Mouse (Mus musculus) limb, embryonic 13.5 days (tissue): ENCODE measurements at regions not wholly inside any gene's neighbourhood (a gene's known extent, or its start where the extent isn't known, plus 50 kb on each side); places are given as distances from the start of the nearest gene placed in this dataset.
"Not testable (repeated sequence)": the region's sequence is repeated elsewhere in the genome, so short reads cannot be mapped to it uniquely, and the experiment has no call there.

ENCODE experiments used
- ATAC-seq: fragments of 200-750 bp; cut with Nextera tagmentation; 2 replicates; pipeline ENCODE4 v1.8.0; 2017; ENCODE audit warnings: low read depth, moderate number of reproducible peaks, moderate TSS enrichment; ENCODE audit not compliant: low FRiP score
- H3K27ac ChIP-seq: fragments of 300-500 bp; sonication (generic); 2 replicates; pipeline ENCODE4 v1.5.1; 2015; ENCODE audit warnings: inconsistent platforms, mild to moderate bottlenecking, moderate library complexity
- H3K27me3 ChIP-seq: fragments of 300-500 bp; sonication (generic); 2 replicates; pipeline ENCODE4 v1.6.1; 2015; ENCODE audit warnings: mild to moderate bottlenecking, inconsistent platforms
- H3K36me3 ChIP-seq: fragments of 300-500 bp; sonication (generic); 2 replicates; pipeline ENCODE4 v1.6.1; 2015; ENCODE audit warnings: inconsistent platforms, mild to moderate bottlenecking, moderate library complexity
- H3K4me1 ChIP-seq: fragments of 300-500 bp; sonication (generic); 2 replicates; pipeline ENCODE4 v1.6.1; 2015; ENCODE audit warnings: inconsistent platforms
- H3K4me2 ChIP-seq: fragments of 300-500 bp; sonication (generic); replicated peaks from 2 replicates; pipeline ENCODE4 v1.6.1; 2015; ENCODE audit warnings: inconsistent platforms, mild to moderate bottlenecking, moderate library complexity
- H3K4me3 ChIP-seq: fragments of 300-500 bp; sonication (generic); 2 replicates; pipeline ENCODE4 v1.5.1; 2015; ENCODE audit warnings: moderate library complexity, mild to moderate bottlenecking, inconsistent platforms
- H3K9ac ChIP-seq: fragments of 300-500 bp; sonication (generic); 2 replicates; pipeline ENCODE4 v1.6.1; 2015; ENCODE audit warnings: mild to moderate bottlenecking, inconsistent platforms
- H3K9me3 ChIP-seq: fragments of 300-500 bp; sonication (generic); 2 replicates; pipeline ENCODE4 v1.6.1; 2016; ENCODE audit warnings: inconsistent platforms
- WGBS: fragments of 180-500 bp; shearing (Covaris S2); methylation state at CpG from one replicate; pipeline ENCODE4 v1.1.7; 2015; 5-methylcytosine and 5-hydroxymethylcytosine counted together

DNA sequence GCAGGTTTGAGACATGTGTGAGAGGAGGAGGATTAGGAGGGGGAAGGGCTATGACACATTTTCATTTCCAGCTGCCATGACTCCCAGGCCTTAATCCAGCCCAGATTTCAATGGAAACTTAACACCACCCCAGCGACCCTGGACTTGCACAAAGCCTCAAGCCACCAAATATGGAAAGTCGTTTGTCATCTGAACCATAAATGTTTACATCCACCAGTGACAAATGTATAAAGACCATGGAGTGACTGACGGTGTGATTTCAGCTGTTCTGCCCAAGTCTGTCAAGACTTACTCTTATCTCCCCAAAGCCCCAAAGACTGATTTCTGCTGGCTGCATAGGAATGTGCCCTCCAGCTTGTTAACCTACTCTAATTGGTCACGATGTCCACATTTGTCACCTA is 855.2 kb downstream of the Ttll7 start:
- WGBS = 6% methylated on average over 4 of the region's 4 CpGs
- H3K9me3 ChIP-seq = no peaks in the 10 kb centered on the region
- no peak overlapping the region for H3K4me2 ChIP-seq
- 0 out of 2 replicates have a peak overlapping the region, but pooled peaks have one; percentile 45 for H3K27ac ChIP-seq
- no peak overlapping the region for H3K4me3 ChIP-seq
- no peak overlapping the region for H3K9ac ChIP-seq
- no peaks in the 10 kb centered on the region for H3K27me3 ChIP-seq
- peak; percentile 86 for ATAC-seq
- no peaks in the 10 kb centered on the region for H3K36me3 ChIP-seq
- no peaks in the 10 kb centered on the region for H3K4me1 ChIP-seq

DNA sequence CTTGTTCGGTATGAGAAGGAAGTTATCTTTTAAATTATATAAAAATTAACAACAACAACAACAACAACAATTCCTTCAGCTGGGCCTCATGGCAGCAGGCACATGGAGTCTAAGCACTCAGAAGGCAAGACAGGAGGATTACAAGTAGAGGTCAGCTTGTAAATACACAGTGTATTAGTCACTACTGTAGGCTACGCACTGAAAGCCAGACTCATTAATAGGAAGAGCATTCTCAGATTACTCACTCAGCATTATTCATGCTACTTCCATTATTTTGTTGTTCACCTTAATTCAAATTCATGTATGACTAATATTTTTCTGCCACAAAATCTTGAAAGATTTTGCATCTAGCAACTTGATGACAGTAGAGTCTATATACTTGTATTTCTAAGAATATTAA is 831.6 kb downstream of the Ttll7 start:
- Histone ChIP-seq H3K36me3 (no peaks in the 10 kb centered on the region), H3K4me1 (no peaks in the 10 kb centered on the region), H3K27me3 (no peaks in the 10 kb centered on the region), H3K9me3 (no peaks in the 10 kb centered on the region), H3K4me2 (no peak overlapping the region), H3K27ac (no peak overlapping the region), H3K4me3 (no peak overlapping the region), H3K9ac (no peak overlapping the region)
- 82% methylated on average over 2 of the region's 2 CpGs for WGBS
- ATAC-seq = no peak

DNA sequence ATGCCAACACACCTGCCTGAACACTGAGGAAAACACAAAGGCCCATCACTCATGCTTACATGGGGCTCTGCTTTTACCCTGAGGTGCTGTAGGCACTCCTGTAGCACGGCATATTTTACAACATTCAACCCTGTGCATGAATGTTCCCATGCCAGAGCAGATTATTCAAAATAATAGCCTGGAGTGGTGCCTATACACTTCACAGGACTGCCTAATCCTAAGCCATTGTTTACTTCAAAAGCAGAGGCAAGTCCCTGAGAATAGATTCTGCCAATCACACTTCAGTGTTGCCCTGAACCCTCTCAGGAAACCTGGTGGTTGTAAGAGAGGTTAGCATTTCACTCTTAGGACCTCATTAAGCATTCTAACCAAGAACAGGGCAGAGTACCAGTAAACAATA is 828.1 kb downstream of the Ttll7 start:
- Histone ChIP-seq H3K4me2 (no peak overlapping the region), H3K4me3 (no peak overlapping the region), H3K9me3 (no peaks in the 10 kb centered on the region), H3K4me1 (no peaks in the 10 kb centered on the region), H3K27me3 (no peaks in the 10 kb centered on the region), H3K36me3 (no peaks in the 10 kb centered on the region), H3K27ac (no peak overlapping the region), H3K9ac (no peak overlapping the region)
- WGBS = 69% methylated on average over 1 of the region's 1 CpGs
- no peak for ATAC-seq

DNA sequence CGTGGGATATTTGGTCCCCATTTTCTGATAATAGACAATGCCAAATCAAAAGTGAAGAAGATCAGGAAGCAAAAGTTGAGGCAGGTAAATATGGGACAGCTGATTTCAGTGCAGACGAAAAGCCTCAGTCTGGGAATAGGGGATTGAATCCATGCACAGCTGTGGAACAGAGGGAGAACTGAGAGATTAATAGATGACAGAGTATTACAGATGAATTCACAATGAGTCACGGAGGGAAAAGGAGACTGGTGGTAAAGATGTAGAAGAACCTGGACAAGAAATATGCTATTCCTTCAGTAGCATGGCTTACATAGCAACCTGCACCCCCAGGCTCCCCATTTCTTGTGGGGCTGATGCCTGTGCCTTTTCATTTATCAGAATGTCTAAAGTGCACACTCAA is 810.4 kb downstream of the Ttll7 start:
- 78% methylated on average over 3 of the region's 3 CpGs for WGBS
- Histone ChIP-seq H3K4me2 (no peak overlapping the region), H3K9me3 (no peaks in the 10 kb centered on the region), H3K36me3 (no peaks in the 10 kb centered on the region), H3K27me3 (no peaks in the 10 kb centered on the region), H3K4me3 (no peak overlapping the region), H3K9ac (no peak overlapping the region), H3K4me1 (no peaks in the 10 kb centered on the region), H3K27ac (no peak overlapping the region)
- no peak for ATAC-seq

DNA sequence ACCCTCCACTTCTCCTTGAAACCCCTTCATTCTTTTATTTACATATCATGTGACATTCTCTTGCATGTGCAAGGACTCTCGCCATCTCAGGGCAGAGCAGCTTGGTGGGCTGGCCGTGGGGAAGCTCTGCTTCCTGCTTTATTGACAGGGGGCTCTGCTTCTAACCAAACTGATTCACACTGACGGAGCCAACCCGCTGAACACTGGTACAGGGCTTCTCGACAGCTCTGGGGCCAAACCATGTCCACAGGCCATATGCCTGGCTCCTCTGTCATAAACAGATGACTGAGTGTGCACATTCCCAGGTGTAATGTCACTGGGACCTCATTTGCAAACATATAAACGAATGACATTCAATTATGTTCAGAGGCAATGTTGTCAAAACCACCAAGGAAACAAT is 800.7 kb downstream of the Ttll7 start:
- no peak for ATAC-seq
- no peak overlapping the region for H3K27ac ChIP-seq

DNA sequence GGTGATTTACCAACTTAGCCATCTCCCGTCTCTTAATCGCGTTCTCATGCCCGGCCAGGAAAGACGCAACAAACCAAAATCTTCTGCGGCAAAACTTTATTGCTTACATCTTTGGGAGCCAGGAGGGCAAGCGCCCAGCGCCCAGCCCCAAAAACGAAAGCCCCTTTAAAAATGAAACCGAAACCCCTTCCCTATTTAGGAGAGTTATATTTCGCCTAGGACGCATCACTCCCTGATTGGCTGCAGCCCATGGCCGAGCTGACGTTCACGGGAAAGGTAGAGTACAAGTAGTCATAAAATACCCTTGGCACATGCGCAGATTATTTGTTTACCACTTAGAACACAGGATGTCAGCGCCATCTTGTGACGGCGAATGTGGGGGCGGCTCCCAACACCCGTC is 783.3 kb downstream of the Ttll7 start:
- H3K27me3 ChIP-seq, H3K4me3 ChIP-seq, H3K27ac ChIP-seq, H3K4me2 ChIP-seq, H3K9ac ChIP-seq, H3K36me3 ChIP-seq, ATAC-seq, H3K4me1 ChIP-seq, H3K9me3 ChIP-seq: not testable (repeated sequence)
- 88% methylated on average over 21 of the region's 21 CpGs for WGBS

More for the DNA sequence above, 800.7 kb downstream of the Ttll7 start:
- 0 out of 2 replicates have a peak, but pooled peaks cover 6% of the 10 kb centered on the region for H3K9me3 ChIP-seq
- WGBS = 45% methylated on average over 6 of the region's 6 CpGs
- no peaks in the 10 kb centered on the region for H3K27me3 ChIP-seq
- no peaks in the 10 kb centered on the region for H3K4me1 ChIP-seq
- no peak overlapping the region for H3K9ac ChIP-seq
- H3K4me2 ChIP-seq = no peak overlapping the region
- no peak overlapping the region for H3K4me3 ChIP-seq
- H3K36me3 ChIP-seq = no peaks in the 10 kb centered on the region

DNA sequence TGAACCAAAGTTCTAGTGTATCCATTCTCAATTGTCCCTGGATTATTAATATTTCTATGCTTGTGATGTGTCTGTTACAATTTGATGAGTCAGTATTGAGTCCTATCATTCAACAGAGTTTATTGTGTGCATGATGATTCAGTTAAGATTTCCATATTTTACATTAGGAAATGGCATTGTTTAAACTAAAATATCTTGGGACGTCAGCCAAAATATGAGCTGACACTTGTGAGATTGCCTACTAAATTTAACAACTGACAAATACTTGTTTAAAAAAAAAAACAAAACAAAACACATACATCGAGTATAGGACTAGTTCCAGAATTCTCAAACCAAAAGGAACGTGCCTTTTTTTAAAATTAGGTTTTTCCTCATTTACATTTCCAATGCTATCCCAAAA is 779.0 kb downstream of the Ttll7 start:
- Histone ChIP-seq H3K27ac (no peak overlapping the region), H3K9me3 (no peaks in the 10 kb centered on the region), H3K9ac (no peak overlapping the region), H3K4me2 (no peak overlapping the region), H3K4me1 (no peaks in the 10 kb centered on the region), H3K27me3 (no peaks in the 10 kb centered on the region), H3K36me3 (no peaks in the 10 kb centered on the region), H3K4me3 (no peak overlapping the region)
- ATAC-seq = no peak
- WGBS = 89% methylated on average over 3 of the region's 3 CpGs

DNA sequence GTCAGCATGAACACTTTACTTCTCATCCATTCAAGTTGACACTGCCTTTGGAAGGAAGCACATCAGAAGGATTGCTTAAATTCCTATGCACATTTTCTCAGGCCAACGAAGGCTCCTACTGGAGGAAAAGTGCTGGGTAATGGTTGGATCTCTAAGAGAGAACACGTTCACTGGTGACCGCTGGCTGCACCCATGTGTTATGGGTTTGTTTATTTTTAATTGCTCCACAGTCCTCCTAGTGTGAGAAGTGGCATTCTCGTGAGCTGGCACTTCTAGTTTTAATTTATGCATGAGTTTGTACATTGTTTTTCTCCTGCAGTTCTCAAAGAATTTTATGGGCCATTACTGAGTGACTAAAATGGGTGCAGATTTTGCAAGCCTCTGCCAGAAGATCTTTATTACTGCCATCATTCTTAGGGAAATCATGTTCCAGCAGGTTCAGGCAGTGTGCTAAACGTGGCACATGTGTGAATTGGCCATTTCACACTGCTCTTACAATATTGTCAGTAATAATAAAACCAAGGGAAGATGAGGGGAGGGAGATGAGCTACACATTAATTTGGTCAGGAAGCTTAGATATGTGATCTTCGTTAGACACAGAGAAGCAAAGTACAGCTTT is 731.6 kb downstream of the Ttll7 start:
- no peaks in the 10 kb centered on the region for H3K27me3 ChIP-seq
- no peak overlapping the region for H3K9ac ChIP-seq
- H3K36me3 ChIP-seq = no peaks in the 10 kb centered on the region
- no peak for ATAC-seq
- 29% methylated on average over 6 of the region's 6 CpGs for WGBS
- H3K9me3 ChIP-seq = no peaks in the 10 kb centered on the region
- H3K4me2 ChIP-seq = no peak overlapping the region
- no peak overlapping the region for H3K4me3 ChIP-seq
- H3K4me1 ChIP-seq = no peaks in the 10 kb centered on the region
- H3K27ac ChIP-seq = no peak overlapping the region

DNA sequence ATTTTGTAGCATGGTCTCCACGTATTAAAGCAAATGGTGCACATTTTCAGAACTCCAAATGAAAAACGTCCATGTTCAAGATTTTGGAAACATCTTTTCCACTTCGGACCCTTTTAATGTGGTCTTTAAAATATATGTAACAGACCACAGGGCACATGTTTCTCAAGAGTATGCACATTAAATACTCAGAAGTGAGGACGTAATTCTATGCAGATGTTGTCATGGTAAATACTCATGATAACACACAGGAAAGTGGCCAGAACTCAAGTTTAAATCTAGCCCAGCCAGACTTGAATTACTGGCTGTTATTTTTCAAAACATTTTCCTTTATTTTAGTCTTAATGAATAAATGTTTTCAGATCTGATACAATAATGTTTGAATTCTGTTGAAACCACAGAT is 719.7 kb downstream of the Ttll7 start:
- H3K27me3 ChIP-seq = no peaks in the 10 kb centered on the region
- no peaks in the 10 kb centered on the region for H3K36me3 ChIP-seq
- no peaks in the 10 kb centered on the region for H3K4me1 ChIP-seq
- no peak overlapping the region for H3K4me3 ChIP-seq
- H3K4me2 ChIP-seq = no peak overlapping the region
- no peaks in the 10 kb centered on the region for H3K9me3 ChIP-seq
- no peak overlapping the region for H3K27ac ChIP-seq
- peak; percentile 44; the same call in 1 of the 2 replicates for ATAC-seq
- H3K9ac ChIP-seq = no peak overlapping the region
- WGBS = 28% methylated on average over 4 of the region's 4 CpGs

DNA sequence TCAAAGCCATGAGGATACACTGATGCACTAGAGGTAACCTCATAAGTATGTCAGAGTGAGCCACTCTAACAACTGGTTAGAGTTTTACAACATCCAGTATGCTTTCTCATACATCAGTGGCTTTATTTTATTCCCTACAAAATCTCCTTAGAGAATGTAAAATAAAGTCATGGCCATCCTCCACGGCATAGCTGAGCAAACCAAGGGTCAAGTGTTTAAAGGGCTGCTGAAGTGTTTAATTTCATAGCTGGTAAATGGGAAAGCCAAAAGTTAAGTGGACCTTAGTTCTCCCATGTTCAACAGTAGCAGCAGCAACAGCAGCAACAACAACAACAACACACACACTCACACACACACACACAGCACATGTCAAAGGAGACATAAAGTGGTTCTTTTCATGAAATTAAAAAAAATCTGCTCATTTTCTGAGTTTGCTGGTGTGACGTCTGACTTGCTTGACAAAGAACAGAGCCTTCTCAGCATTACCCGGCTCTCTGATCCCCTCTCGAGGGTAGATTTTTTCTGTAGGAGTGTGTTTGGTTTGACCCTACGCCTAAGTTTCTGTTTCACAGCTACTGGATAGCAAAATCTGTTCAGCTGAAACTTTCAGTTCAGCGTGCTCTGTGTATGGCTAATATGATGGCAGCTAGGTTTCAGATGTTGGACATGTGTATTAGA is 693.3 kb downstream of the Ttll7 start:
- ATAC-seq = no peak; the same call in 1 of the 2 replicates
- no peaks in the 10 kb centered on the region for H3K9me3 ChIP-seq
- H3K27me3 ChIP-seq = no peaks in the 10 kb centered on the region
- no peak overlapping the region for H3K4me3 ChIP-seq
- H3K27ac ChIP-seq = peak overlapping the region; percentile 33; the same call in 1 of the 2 replicates
- no peaks in the 10 kb centered on the region for H3K36me3 ChIP-seq
- H3K4me2 ChIP-seq = 0 out of 2 replicates have a peak overlapping the region, but pooled peaks have one; percentile 7
- WGBS = 33% methylated on average over 6 of the region's 6 CpGs
- H3K9ac ChIP-seq = no peak overlapping the region
- peaks cover 5% of the 10 kb centered on the region; the same call in 1 of the 2 replicates for H3K4me1 ChIP-seq

DNA sequence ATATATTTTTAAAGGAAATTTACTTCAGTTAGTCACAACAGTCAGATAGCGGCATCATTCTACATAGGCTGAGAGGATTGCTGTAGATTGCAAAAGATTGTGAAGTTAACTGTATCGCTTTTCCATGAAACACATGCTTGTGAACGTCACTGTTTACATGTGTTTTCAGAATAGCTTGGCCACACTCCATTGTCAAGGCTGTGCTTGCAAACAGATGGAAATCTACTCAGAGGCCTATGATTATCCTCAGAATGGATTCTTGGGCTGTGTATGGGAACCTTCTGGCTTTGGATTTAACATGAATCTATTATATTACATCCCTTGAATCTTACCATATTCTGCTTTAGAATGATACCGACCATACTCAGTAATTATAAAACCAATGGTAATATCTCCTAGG is 690.1 kb downstream of the Ttll7 start:
- no peak overlapping the region for H3K4me2 ChIP-seq
- no peaks in the 10 kb centered on the region for H3K27me3 ChIP-seq
- H3K9ac ChIP-seq = no peak overlapping the region
- peaks cover 5% of the 10 kb centered on the region; the same call in 1 of the 2 replicates for H3K4me1 ChIP-seq
- no peak overlapping the region for H3K4me3 ChIP-seq
- no peaks in the 10 kb centered on the region for H3K9me3 ChIP-seq
- WGBS = 80% methylated on average over 4 of the region's 4 CpGs
- ATAC-seq = no peak
- no peak overlapping the region for H3K27ac ChIP-seq
- H3K36me3 ChIP-seq = no peaks in the 10 kb centered on the region

DNA sequence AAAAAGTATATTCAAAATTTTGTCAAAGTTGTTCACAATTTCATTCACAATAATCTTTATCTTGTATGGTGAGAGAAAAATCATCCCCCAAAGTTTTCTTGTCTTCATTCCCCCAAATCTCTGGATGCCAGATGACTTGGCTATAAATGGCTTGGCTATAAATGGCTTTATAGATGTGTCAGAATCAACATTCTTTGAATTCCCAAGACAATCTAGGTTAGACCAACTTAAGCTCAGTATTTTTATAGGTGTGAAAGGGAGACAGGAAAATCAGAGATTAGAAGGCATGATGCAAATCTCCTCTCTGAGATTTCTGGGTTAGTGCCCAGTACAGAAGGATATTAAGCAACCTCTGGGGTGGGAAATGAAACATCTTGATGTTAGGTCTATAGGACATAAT is 685.4 kb downstream of the Ttll7 start:
- Histone ChIP-seq H3K27me3 (no peaks in the 10 kb centered on the region), H3K4me1 (no peaks in the 10 kb centered on the region), H3K27ac (no peak overlapping the region), H3K9me3 (no peaks in the 10 kb centered on the region), H3K4me3 (no peak overlapping the region), H3K4me2 (no peak overlapping the region), H3K36me3 (no peaks in the 10 kb centered on the region), H3K9ac (no peak overlapping the region)
- ATAC-seq = no peak

DNA sequence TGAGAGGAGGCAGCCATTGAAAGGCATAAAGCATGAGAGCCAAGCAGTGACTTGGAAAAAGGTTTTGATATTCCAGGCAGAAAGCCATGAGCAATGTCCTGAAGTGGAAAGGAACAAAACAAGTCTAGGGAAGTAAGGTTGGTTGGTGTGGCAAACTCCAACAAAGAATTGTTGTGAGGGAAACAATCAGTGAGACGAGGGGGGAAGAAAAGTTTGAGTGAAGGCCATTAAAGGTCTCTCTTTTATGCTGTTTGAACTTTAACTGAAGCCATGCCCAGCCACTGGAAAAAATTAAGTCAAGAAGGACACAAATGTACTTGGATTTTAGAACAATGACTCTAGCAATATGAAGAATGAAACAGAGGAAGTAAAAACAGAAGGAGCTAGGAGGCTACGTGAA is 680.0 kb downstream of the Ttll7 start:
- Histone ChIP-seq H3K4me1 (no peaks in the 10 kb centered on the region), H3K4me2 (no peak overlapping the region), H3K36me3 (no peaks in the 10 kb centered on the region), H3K27me3 (no peaks in the 10 kb centered on the region), H3K9me3 (no peaks in the 10 kb centered on the region), H3K9ac (no peak overlapping the region), H3K27ac (no peak overlapping the region), H3K4me3 (no peak overlapping the region)
- no peak for ATAC-seq
- 47% methylated on average over 2 of the region's 2 CpGs for WGBS
